In genomic region chr3:121263205-121263548, GRCm38 (mm10) we compare ENCODE assay signal across 8 mouse cellular contexts. TPM values are rescaled to one million over a fixed set of nuclear protein-coding genes. Genes with fewer than 3 reads are reported as not detected.
DNase-seq lines count a peak whose midpoint lies in the region; ATAC-seq and TF ChIP-seq lines count a peak whose summit lies in the region.

No protein-coding gene starts in this region.

- H3K9ac ChIP-seq in liver, embryonic 15.5 days: peak overlapping the region; percentile 95
- peak overlapping the region; percentile 76 for H3K9ac ChIP-seq in neural tube, embryonic 12.5 days

- no peaks in the 10 kb centered on the region for H3K9me3 ChIP-seq in liver, embryonic 15.5 days (replicated peaks)
- H3K9me3 ChIP-seq in neural tube, embryonic 12.5 days: no peaks in the 10 kb centered on the region

- intact Hi-C loops in gastrocnemius, postnatal 14 days (cut with DNase I; ENCODE audit: low total_unique reads): no loop called here

- H3K27me3 ChIP-seq in liver, embryonic 15.5 days: peaks cover 11% of the 10 kb centered on the region
- H3K27me3 ChIP-seq in neural tube, embryonic 12.5 days (replicated peaks): peaks cover 34% of the 10 kb centered on the region
- H3K27me3 ChIP-seq in thymus, adult 2 months (ENCODE audit: control insufficient read depth, insufficient read depth, low read length): peaks cover 12% of the 10 kb centered on the region

- peak overlapping the region; percentile 80 for H3K4me3 ChIP-seq in liver, embryonic 15.5 days (replicated peaks)
- peak overlapping the region; percentile 75 for H3K4me3 ChIP-seq in neural tube, embryonic 12.5 days
- H3K4me3 ChIP-seq in thymus, adult 2 months (ENCODE audit: control insufficient read depth, insufficient read depth, low read length): peak overlapping the region; percentile 54

- peaks cover 87% of the 10 kb centered on the region for H3K4me1 ChIP-seq in liver, embryonic 15.5 days (replicated peaks)
- peaks cover 7% of the 10 kb centered on the region; the same call in 1 of the 2 replicates for H3K4me1 ChIP-seq in neural tube, embryonic 12.5 days
- H3K4me1 ChIP-seq in thymus, adult 2 months (replicated peaks; ENCODE audit: control insufficient read depth, insufficient read depth, low read length): peaks cover 21% of the 10 kb centered on the region

- TF ChIP-seq POLR2A in thymus, adult 2 months (IDR thresholded peaks at IDR 0.05; ENCODE audit: control insufficient read depth, extremely low read depth, insufficient read depth, low read length, poor library complexity): no peak

- ATAC-seq in liver, embryonic 15.5 days (ENCODE audit: insufficient read depth): peak; percentile 37; the same call in 1 of the 2 replicates
- ATAC-seq in neural tube, embryonic 12.5 days (ENCODE audit: low FRiP score, low read depth): peak; percentile 26; the same call in 1 of the 2 replicates

- H3K27ac ChIP-seq in liver, embryonic 15.5 days (replicated peaks): peak overlapping the region; percentile 91
- no peak overlapping the region for H3K27ac ChIP-seq in neural tube, embryonic 12.5 days
- no peak overlapping the region for H3K27ac ChIP-seq in thymus, adult 2 months (ENCODE audit: control insufficient read depth, insufficient read depth, low read length)

- peak overlapping the region; percentile 96 for H3K4me2 ChIP-seq in liver, embryonic 15.5 days
- H3K4me2 ChIP-seq in neural tube, embryonic 12.5 days (replicated peaks): peak overlapping the region; percentile 98

- H3K36me3 ChIP-seq in liver, embryonic 15.5 days (replicated peaks): peaks cover 11% of the 10 kb centered on the region; the same call in 1 of the 2 replicates
- H3K36me3 ChIP-seq in neural tube, embryonic 12.5 days: no peaks in the 10 kb centered on the region
- no peaks in the 10 kb centered on the region for H3K36me3 ChIP-seq in thymus, adult 2 months (ENCODE audit: control insufficient read depth, insufficient read depth, low read length)

- no peak for TF ChIP-seq CTCF in thymus, adult 2 months (IDR thresholded peaks at IDR 0.05; ENCODE audit: borderline replicate concordance, control insufficient read depth, extremely low read depth, insufficient read depth, low read length, poor library complexity)

- DNase-seq in heart, adult 18-20 months: peak; percentile 46 to 51
- no peak for DNase-seq in heart, adult 8-10 months (ENCODE audit: low spot score)
- DNase-seq in cerebellum, adult 9-11 months: peak; percentile 88
- peak; percentile 52 for DNase-seq in gastrocnemius, postnatal 14 days
- peak; percentile 84 for DNase-seq in kidney, adult 18-20 months
- peak; percentile 40 for DNase-seq in thymus, adult 2 months

- WGBS in liver, embryonic 15.5 days (ENCODE audit: insufficient replicate concordance): 1% methylated on average over 20 of the region's 20 CpGs
- WGBS in neural tube, embryonic 12.5 days: 3% methylated on average over 20 of the region's 20 CpGs
- WGBS in thymus, adult 2 months: 3% methylated on average over 20 of the region's 20 CpGs

RNA-seq across cellular contexts. Expression of gene Tmem56, which starts 19.7 kb away (rescaled TPM):
- 1 to 10 TPM; 1.3 to 1.7 TPM for total RNA-seq in heart, adult 18-20 months (2021)
- 1 to 10 TPM; 1.2 to 2.7 (median 2.0) TPM for total RNA-seq in heart, adult 8-10 months (2022)
- total RNA-seq in gastrocnemius, postnatal 14 days (2021): 1 to 10 TPM; 9.4 to 9.5 TPM
- 14.9 and 15.4 TPM in 2 replicates for polyA plus RNA-seq in liver, embryonic 15.5 days (2015; fragmentation: Nextera tagmentation; extraction: Ambion mirVana)
- 0.60 and 0.82 TPM in 2 replicates for polyA plus RNA-seq in neural tube, embryonic 12.5 days (2016; fragmentation: Nextera tagmentation; extraction: Ambion mirVana)
- polyA plus RNA-seq in thymus, adult 2 months (2012; rRNA removed): 0.18 and 0.20 TPM in 2 replicates

RNA-seq across cellular contexts. Expression of gene Alg14, which starts 28.4 kb away (rescaled TPM):
- 10 to 100 TPM; 12.4 to 13.5 TPM for total RNA-seq in heart, adult 18-20 months (2021)
- 10 to 100 TPM in 2 of 4 experiments, 1 to 10 TPM in 2; 7.5 to 12.4 (median 10.9) TPM for total RNA-seq in heart, adult 8-10 months (2022)
- total RNA-seq in gastrocnemius, postnatal 14 days (2021): 10 to 100 TPM in 1 of 2 experiments, 1 to 10 TPM in 1; 8.7 to 12.4 TPM
- polyA plus RNA-seq in liver, embryonic 15.5 days (2015; fragmentation: Nextera tagmentation; extraction: Ambion mirVana): 12.7 and 13.5 TPM in 2 replicates
- 26.8 and 33.5 TPM in 2 replicates for polyA plus RNA-seq in neural tube, embryonic 12.5 days (2016; fragmentation: Nextera tagmentation; extraction: Ambion mirVana)
- polyA plus RNA-seq in thymus, adult 2 months (2012; rRNA removed): 11.8 and 14.5 TPM in 2 replicates
